Comparison of ENCODE assay signal across 17 mouse cellular contexts in genomic region chr1:40015066-40015678, GRCm38 (mm10). TPM values are rescaled to one million over a fixed set of nuclear protein-coding genes. Genes with fewer than 3 reads are reported as not detected.
DNase-seq lines count a peak whose midpoint lies in the region; ATAC-seq lines count a peak whose summit lies in the region.
"Had no signal": no experiment of that assay in that cellular context is flagged by ENCODE, and none has a peak within 500 bp of the region (broad histone marks: within the 10 kb centered on the region; RNA-seq: fewer than 3 reads in every experiment).

No protein-coding gene starts in this region.

- peak; percentile 51; the same call in 1 of the 2 replicates for ATAC-seq in hindbrain, embryonic 16.5 days
- no peak for ATAC-seq in hindbrain, embryonic 11.5 days (ENCODE audit: low FRiP score)
- no peak for ATAC-seq in midbrain, embryonic 16.5 days
- ATAC-seq in midbrain, embryonic 13.5 days, result no peak
- ATAC-seq: intestine, postnatal 0 days; liver, embryonic 12.5 days had no signal

- no peak overlapping the region for H3K4me3 ChIP-seq in hindbrain, embryonic 16.5 days (ENCODE audit: low read length)
- H3K4me3 ChIP-seq in hindbrain, embryonic 11.5 days (ENCODE audit: low read depth, low read length), result no peak overlapping the region
- no peak overlapping the region for H3K4me3 ChIP-seq in midbrain, embryonic 16.5 days (ENCODE audit: low read depth, low read length)
- no peak overlapping the region for H3K4me3 ChIP-seq in midbrain, embryonic 13.5 days (replicated peaks)
- H3K4me3 ChIP-seq: erythroblast, embryonic 14.5 days; liver, embryonic 12.5 days; lung, embryonic 15.5 days; neural tube, embryonic 12.5 days had no signal

- no peak overlapping the region; the same call in 1 of the 2 replicates for H3K27ac ChIP-seq in hindbrain, embryonic 16.5 days (ENCODE audit: low read depth, low read length)
- no peak overlapping the region for H3K27ac ChIP-seq in hindbrain, embryonic 11.5 days (ENCODE audit: low read depth, low read length)
- peak overlapping the region; percentile 17; the same call in 1 of the 2 replicates for H3K27ac ChIP-seq in midbrain, embryonic 16.5 days (ENCODE audit: low read length)
- no peak overlapping the region for H3K27ac ChIP-seq in midbrain, embryonic 13.5 days
- H3K27ac ChIP-seq: hindbrain, embryonic 14.5 days; liver, embryonic 12.5 days; lung, embryonic 15.5 days; neural tube, embryonic 12.5 days had no signal

- peaks cover 65% of the 10 kb centered on the region for H3K36me3 ChIP-seq in hindbrain, embryonic 16.5 days (ENCODE audit: control insufficient read depth, insufficient read depth, low read length)
- peaks cover 28% of the 10 kb centered on the region for H3K36me3 ChIP-seq in hindbrain, embryonic 11.5 days (ENCODE audit: control insufficient read depth, insufficient read depth, low read length)
- peaks cover 62% of the 10 kb centered on the region for H3K36me3 ChIP-seq in midbrain, embryonic 16.5 days (ENCODE audit: control insufficient read depth, insufficient read depth, low read length)
- peaks cover 97% of the 10 kb centered on the region for H3K36me3 ChIP-seq in midbrain, embryonic 13.5 days

- H3K4me1 ChIP-seq in hindbrain, embryonic 16.5 days (ENCODE audit: control insufficient read depth, insufficient read depth, low read depth, low read length), result no peaks in the 10 kb centered on the region
- H3K4me1 ChIP-seq in hindbrain, embryonic 11.5 days (replicated peaks; ENCODE audit: control insufficient read depth, insufficient read depth, low read length), result no peaks in the 10 kb centered on the region
- H3K4me1 ChIP-seq in midbrain, embryonic 16.5 days (ENCODE audit: control insufficient read depth, insufficient read depth, low read length), result no peaks in the 10 kb centered on the region
- H3K4me1 ChIP-seq in midbrain, embryonic 13.5 days (replicated peaks), result no peaks in the 10 kb centered on the region
- H3K4me1 ChIP-seq: liver, embryonic 12.5 days; lung, embryonic 15.5 days; neural tube, embryonic 12.5 days had no signal

- DNase-seq in hindbrain, embryonic 11.5 days (ENCODE audit: low spot score), result no peak
- DNase-seq in cerebellum, adult 9-10 months, result peak; percentile 84
- DNase-seq in thymus, postnatal 36 days, result no peak
- DNase-seq in urinary bladder, postnatal 25 days (ENCODE audit: low spot score), result no peak
- DNase-seq: heart, postnatal 10 days; kidney, postnatal 36 days; layer of hippocampus, postnatal 36 days; left cerebral cortex, postnatal 4 days had no signal

- WGBS in hindbrain, embryonic 16.5 days, result 81% methylated on average over 7 of the region's 7 CpGs
- 86% methylated on average over 7 of the region's 7 CpGs for WGBS in hindbrain, embryonic 11.5 days
- WGBS in midbrain, embryonic 16.5 days, result 87% methylated on average over 7 of the region's 7 CpGs
- WGBS in midbrain, embryonic 13.5 days, result 86% methylated on average over 7 of the region's 7 CpGs

- no peak overlapping the region for H3K9ac ChIP-seq in hindbrain, embryonic 16.5 days (ENCODE audit: low read depth, low read length)
- H3K9ac ChIP-seq in hindbrain, embryonic 11.5 days (ENCODE audit: low read depth, low read length), result no peak overlapping the region
- no peak overlapping the region for H3K9ac ChIP-seq in midbrain, embryonic 16.5 days (ENCODE audit: low read depth, low read length)
- no peak overlapping the region for H3K9ac ChIP-seq in midbrain, embryonic 13.5 days (replicated peaks)
- H3K9ac ChIP-seq: hindbrain, embryonic 14.5 days; liver, embryonic 12.5 days; lung, embryonic 15.5 days; neural tube, embryonic 12.5 days had no signal

- no peaks in the 10 kb centered on the region for H3K9me3 ChIP-seq in hindbrain, embryonic 16.5 days (ENCODE audit: control insufficient read depth, low read length)
- H3K9me3 ChIP-seq in hindbrain, embryonic 11.5 days (ENCODE audit: control insufficient read depth, low read length), result no peaks in the 10 kb centered on the region
- H3K9me3 ChIP-seq in midbrain, embryonic 16.5 days (replicated peaks; ENCODE audit: control insufficient read depth, low read length, poor library complexity, severe bottlenecking), result no peaks in the 10 kb centered on the region
- H3K9me3 ChIP-seq in midbrain, embryonic 13.5 days, result no peaks in the 10 kb centered on the region
- H3K9me3 ChIP-seq: liver, embryonic 12.5 days; lung, embryonic 15.5 days; neural tube, embryonic 12.5 days had no signal

- no peak overlapping the region for H3K4me2 ChIP-seq in hindbrain, embryonic 16.5 days (ENCODE audit: low read length)
- H3K4me2 ChIP-seq in hindbrain, embryonic 11.5 days (replicated peaks; ENCODE audit: low read depth, low read length), result no peak overlapping the region
- no peak overlapping the region for H3K4me2 ChIP-seq in midbrain, embryonic 16.5 days (ENCODE audit: low read length)
- H3K4me2 ChIP-seq in midbrain, embryonic 13.5 days (replicated peaks), result no peak overlapping the region
- H3K4me2 ChIP-seq: hindbrain, embryonic 14.5 days; liver, embryonic 12.5 days; lung, embryonic 15.5 days; neural tube, embryonic 12.5 days had no signal

- H3K27me3 ChIP-seq in hindbrain, embryonic 16.5 days (replicated peaks; ENCODE audit: control insufficient read depth, insufficient read depth, low read length), result no peaks in the 10 kb centered on the region
- no peaks in the 10 kb centered on the region for H3K27me3 ChIP-seq in hindbrain, embryonic 11.5 days (ENCODE audit: control insufficient read depth, insufficient read depth, low read length)
- H3K27me3 ChIP-seq in midbrain, embryonic 16.5 days (ENCODE audit: control insufficient read depth, insufficient read depth, low read depth, low read length), result no peaks in the 10 kb centered on the region
- no peaks in the 10 kb centered on the region for H3K27me3 ChIP-seq in midbrain, embryonic 13.5 days
- H3K27me3 ChIP-seq: liver, embryonic 12.5 days; lung, embryonic 15.5 days; neural tube, embryonic 12.5 days had no signal

RNA-seq across cellular contexts. Expression of gene Il1r2, which starts 58.7 kb away (rescaled TPM):
- 1.2 TPM in 2 replicates for polyA plus RNA-seq in hindbrain, embryonic 16.5 days (2015; fragmentation: Nextera tagmentation; extraction: Ambion mirVana)
- polyA plus RNA-seq in hindbrain, embryonic 11.5 days (2014; fragmentation: Nextera tagmentation; extraction: Ambion mirVana), result 0.27 TPM in 1 of 2 replicates, not detected in the other
- 0.72 and 1.2 TPM in 2 replicates for polyA plus RNA-seq in midbrain, embryonic 16.5 days (2015; fragmentation: Nextera tagmentation; extraction: Ambion mirVana)
- 0.15 TPM in 1 of 2 replicates, not detected in the other for polyA plus RNA-seq in midbrain, embryonic 13.5 days (2015; fragmentation: Nextera tagmentation; extraction: Ambion mirVana)
- polyA plus RNA-seq: erythroblast, embryonic 14.5 days had no signal
